Mouse (Mus musculus) embryonic fibroblast, embryonic 13.5 days (primary cell): Measurements from ENCODE around the gene Higd1b.

ENCODE experiments used
- CTCF ChIP-seq: IDR thresholded peaks from 2 replicates; pipeline ENCODE4 v1.5.1; 2011; ENCODE audit warnings: mild to moderate bottlenecking, control low read depth, low read length, moderate library complexity, borderline replicate concordance; ENCODE audit not compliant: insufficient read depth
- POLR2A ChIP-seq: IDR thresholded peaks from 2 replicates; pipeline ENCODE4 v1.6.1; 2011; ENCODE audit warnings: low read depth, mild to moderate bottlenecking, control low read depth, low read length, moderate library complexity

DNA sequence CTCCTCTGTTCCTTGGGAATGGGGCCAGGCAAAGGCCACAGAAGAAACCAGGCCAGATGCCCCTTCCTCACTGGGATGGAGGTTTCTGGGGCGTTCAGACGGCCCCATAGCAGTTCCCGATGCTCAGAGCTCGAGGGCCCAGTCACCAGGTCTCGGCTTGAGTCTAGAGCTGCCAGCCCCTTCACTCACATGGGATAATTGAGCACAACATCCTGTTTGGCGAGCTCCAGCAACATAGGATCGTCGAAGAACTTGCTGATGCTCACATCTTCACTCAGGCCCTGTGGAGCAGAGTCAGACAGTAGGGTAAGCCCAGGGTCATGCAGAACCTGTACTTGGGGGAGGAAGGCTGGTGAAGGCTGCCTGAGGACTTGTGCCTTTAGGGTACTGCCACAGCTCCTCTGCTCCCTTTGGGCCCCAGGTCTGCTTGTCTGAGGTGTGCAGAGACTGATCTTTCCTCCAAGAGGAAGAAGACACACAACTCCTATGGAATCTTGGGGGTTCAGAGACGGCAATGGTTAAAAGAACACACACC is 3.0 kb downstream of the Higd1b start:
- TF ChIP-seq CTCF, result no peak
- no peak for TF ChIP-seq POLR2A
